Comparison of ENCODE assay signal across 8 mouse cellular contexts in genomic region chr3:121814877-121815548, GRCm38 (mm10). TPM values are rescaled to one million over a fixed set of nuclear protein-coding genes. Genes with fewer than 3 reads are reported as not detected.
DNase-seq lines count a peak whose midpoint lies in the region; ATAC-seq lines count a peak whose summit lies in the region.

Gene Abcd3 (minus strand): TSS chr3:121815302.

- H3K36me3 ChIP-seq in heart, embryonic 14.5 days (ENCODE audit: control insufficient read depth, insufficient read depth, low read length), result no peaks in the 10 kb centered on the region
- H3K36me3 ChIP-seq in liver, embryonic 13.5 days, result no peaks in the 10 kb centered on the region
- H3K36me3 ChIP-seq in stomach, embryonic 16.5 days (ENCODE audit: control insufficient read depth, insufficient read depth, low read length), result no peaks in the 10 kb centered on the region

- peak within 1 kb of the TSS; percentile 80 for H3K4me2 ChIP-seq in heart, embryonic 14.5 days (ENCODE audit: low read length)
- peak within 1 kb of the TSS; percentile 84 for H3K4me2 ChIP-seq in liver, embryonic 13.5 days
- peak within 1 kb of the TSS; percentile 70 for H3K4me2 ChIP-seq in stomach, embryonic 16.5 days (ENCODE audit: low read depth, low read length)

- H3K4me3 ChIP-seq in heart, embryonic 14.5 days (ENCODE audit: control insufficient read depth in 1 of 2, insufficient read depth in 1 of 2, low read depth in 1 of 2, low read length in 2 of 2), result peak within 1 kb of the TSS; percentile 91 to 95
- H3K4me3 ChIP-seq in liver, embryonic 13.5 days (replicated peaks), result peak within 1 kb of the TSS; percentile 82
- peak within 1 kb of the TSS; percentile 92 for H3K4me3 ChIP-seq in stomach, embryonic 16.5 days (replicated peaks; ENCODE audit: low read length)

- peak within 1 kb of the TSS; percentile 97 to 98 for H3K27ac ChIP-seq in heart, embryonic 14.5 days (replicated peaks in 1 of 2; ENCODE audit: control insufficient read depth in 1 of 2, insufficient read depth in 1 of 2, low read depth in 2 of 2, low read length in 2 of 2)
- H3K27ac ChIP-seq in liver, embryonic 13.5 days, result peak within 1 kb of the TSS; percentile 88
- peak within 1 kb of the TSS; percentile 99 for H3K27ac ChIP-seq in stomach, embryonic 16.5 days (ENCODE audit: low read length)

- no peaks in the 10 kb centered on the region for H3K27me3 ChIP-seq in heart, embryonic 14.5 days (ENCODE audit: control insufficient read depth, insufficient read depth, low read length)
- no peaks in the 10 kb centered on the region for H3K27me3 ChIP-seq in liver, embryonic 13.5 days
- no peaks in the 10 kb centered on the region for H3K27me3 ChIP-seq in stomach, embryonic 16.5 days (ENCODE audit: control insufficient read depth, insufficient read depth, low read length)

- H3K9ac ChIP-seq in heart, embryonic 14.5 days (ENCODE audit: low read length), result peak within 1 kb of the TSS; percentile 94
- peak within 1 kb of the TSS; percentile 85 for H3K9ac ChIP-seq in liver, embryonic 13.5 days
- H3K9ac ChIP-seq in stomach, embryonic 16.5 days (ENCODE audit: low read length), result peak within 1 kb of the TSS; percentile 97

- H3K9me3 ChIP-seq in heart, embryonic 14.5 days (ENCODE audit: control insufficient read depth, low read length), result no peaks in the 10 kb centered on the region
- no peaks in the 10 kb centered on the region for H3K9me3 ChIP-seq in liver, embryonic 13.5 days (replicated peaks)
- no peaks in the 10 kb centered on the region for H3K9me3 ChIP-seq in stomach, embryonic 16.5 days (replicated peaks; ENCODE audit: control insufficient read depth, low read length)

- H3K4me1 ChIP-seq in heart, embryonic 14.5 days (ENCODE audit: control insufficient read depth in 2 of 2, insufficient read depth in 2 of 2, low read length in 2 of 2), result peaks cover 4 to 22% of the 10 kb centered on the region in 2 experiments; a peak in 3 of 4 replicates
- peaks cover 25% of the 10 kb centered on the region for H3K4me1 ChIP-seq in liver, embryonic 13.5 days (replicated peaks)
- H3K4me1 ChIP-seq in stomach, embryonic 16.5 days (ENCODE audit: control insufficient read depth, insufficient read depth, low read length), result peaks cover 15% of the 10 kb centered on the region

- ATAC-seq in erythroid progenitor cell, adult 5-6 weeks (replicated peaks; ENCODE audit: low FRiP score, poor library complexity, severe bottlenecking), result peak; percentile 87
- peak; percentile 88 for ATAC-seq in heart, embryonic 14.5 days (ENCODE audit: insufficient number of reproducible peaks, insufficient read depth, low FRiP score, low read depth)
- ATAC-seq in liver, embryonic 13.5 days (ENCODE audit: low read depth), result peak; percentile 89
- peak; percentile 93 for ATAC-seq in stomach, embryonic 16.5 days (ENCODE audit: insufficient read depth, low FRiP score)

- WGBS in heart, embryonic 14.5 days, result under 1% methylated on average over 87 of the region's 99 CpGs
- WGBS in liver, embryonic 13.5 days (ENCODE audit: insufficient replicate concordance), result under 1% methylated on average over 98 of the region's 99 CpGs
- under 1% methylated on average over 99 of the region's 99 CpGs for WGBS in stomach, embryonic 16.5 days

- DNase-seq in CD4-positive helper T cell, adult 2 months (ENCODE audit: low read depth, low spot score), result peak; percentile 78
- peak; percentile 82 for DNase-seq in brain, embryonic 18.5 days (ENCODE audit: low read depth, low spot score)
- peak; percentile 96 for DNase-seq in kidney, postnatal 14 days
- peak; percentile 70 for DNase-seq in liver, embryonic 13.5 days
- peak; percentile 93 for DNase-seq in neural tube, embryonic 10.5 days (ENCODE audit: extremely low spot score, low spot score)

RNA-seq across cellular contexts. Expression of gene Abcd3, which starts in this region (rescaled TPM):
- total RNA-seq in erythroid progenitor cell, adult 5-6 weeks (2015; ENCODE audit: low replicate concordance), result 7.6 and 10.9 TPM in 2 replicates
- total RNA-seq in erythroid progenitor cell, adult 5-6 weeks (2017; ENCODE audit: low replicate concordance), result 4.9 and 8.5 TPM in 2 replicates
- 47.3 and 49.5 TPM in 2 replicates for polyA plus RNA-seq in heart, embryonic 14.5 days (2014; fragmentation: Nextera tagmentation; extraction: Ambion mirVana)
- 20.7 and 27.9 TPM in 2 replicates for polyA plus RNA-seq in liver, embryonic 13.5 days (2015; fragmentation: Nextera tagmentation; extraction: Ambion mirVana)
- 90.5 and 95.6 TPM in 2 replicates for polyA plus RNA-seq in stomach, embryonic 16.5 days (2015; fragmentation: Nextera tagmentation; extraction: Ambion mirVana)

Comparison
In these comparisons a context has a peak if more than half of its experiments do, and no peak if none do; other contexts are left out.
1. Peak in every context shown above with its lines: DNase-seq, ATAC-seq, H3K4me3 ChIP-seq and H3K27ac ChIP-seq.